Mouse (Mus musculus) heart, postnatal 0 days (tissue): ENCODE results near the gene Il1rapl2.

Experiments used
- CTCF ChIP-seq: IDR thresholded peaks from 2 replicates; pipeline ENCODE4 v1.5.1; 2016; ENCODE audit warnings: antibody characterized with exemption, control low read depth, low read depth
- EP300 ChIP-seq: IDR thresholded peaks from 2 replicates; pipeline ENCODE4 v1.6.1; 2016; ENCODE audit warnings: antibody characterized with exemption, low read depth

GRCm38 (mm10) chrX:138437939-138438338 is 867.5 kb downstream of the Il1rapl2 start:
- TF ChIP-seq CTCF (no peak), EP300 (no peak)
